Mouse (Mus musculus) frontal cortex, postnatal 25 days (tissue): ENCODE results near the gene Cyp2j13.
"Not testable (repeated sequence)": the region's sequence is repeated elsewhere in the genome, so short reads cannot be mapped to it uniquely, and the experiment has no call there.

Experiments used
- DNase-seq, 2 experiments: peaks; one replicate each; pipeline ENCODE4 v3.0.0; 2022; ENCODE audit warnings: low spot score in 2 of 2

Cyp2j13 gene

DNA sequence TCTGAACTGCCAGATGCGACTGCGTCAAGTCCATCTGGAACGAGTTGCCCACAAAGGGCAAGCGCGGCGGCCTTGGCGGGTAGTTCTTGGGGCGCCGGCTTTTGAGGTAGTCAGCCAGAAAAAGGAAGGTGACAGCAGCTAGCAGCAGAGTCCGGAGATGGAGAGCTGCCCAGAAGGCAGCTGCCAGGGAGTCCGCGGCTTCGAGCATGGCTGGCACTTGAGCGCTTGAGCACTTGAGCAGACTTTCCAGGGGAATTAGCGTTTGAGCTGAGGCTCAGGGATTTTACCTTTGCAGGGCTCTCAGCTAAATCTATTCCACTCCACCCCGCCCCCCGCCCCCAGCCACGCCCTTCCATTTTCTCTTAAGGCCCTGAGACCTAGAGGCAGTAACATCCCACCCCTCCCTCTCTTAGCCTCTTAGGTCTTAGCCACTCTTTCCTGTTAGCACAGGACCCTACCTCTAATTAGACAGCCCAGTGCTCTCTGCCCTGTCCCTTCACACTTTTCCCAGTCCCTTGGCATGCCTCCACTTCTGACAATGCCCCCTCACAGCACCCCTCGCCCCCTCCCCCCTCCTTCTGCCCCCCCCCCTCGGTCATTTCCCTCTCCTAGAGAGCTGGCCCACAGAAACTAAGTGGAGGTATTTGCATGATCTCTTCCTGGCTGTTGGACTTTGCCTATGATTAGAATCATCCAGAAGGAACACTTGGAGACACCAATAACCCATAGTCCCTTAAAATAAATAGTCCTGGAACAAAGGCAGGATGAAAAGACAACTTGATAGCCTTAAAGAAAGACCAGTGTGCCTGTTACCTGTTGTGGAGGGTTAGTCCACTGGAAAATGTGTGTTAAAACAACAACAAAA lies at the start of gene Cyp2j13:
TSS of gene Cyp2j13 (minus strand) at position 286 of the 865 bp plus-strand sequence.
- DNase-seq: peak; percentile 8 to 17

GRCm38 (mm10) chr4:96096841-96097240 lies 19.5 kb upstream of the Cyp2j13 start:
- no peak for DNase-seq

DNA sequence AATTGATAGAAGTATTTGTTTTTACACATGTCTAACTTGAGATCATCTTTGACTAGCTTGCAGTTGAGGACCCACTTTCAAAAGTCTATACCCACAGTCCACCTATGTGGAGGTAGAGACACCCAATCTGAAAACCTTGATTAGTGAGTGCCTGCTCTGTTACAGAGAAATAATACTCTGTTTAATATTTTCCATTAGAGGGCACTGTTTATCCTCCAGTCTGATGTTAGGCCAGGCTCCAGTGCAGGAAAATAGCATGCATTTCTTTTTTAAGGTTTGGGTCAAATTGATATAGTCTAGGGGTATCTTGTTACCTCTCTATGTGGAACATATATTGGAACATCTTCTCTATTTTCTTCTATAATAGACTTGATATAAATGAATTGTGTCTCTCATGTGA lies 14.5 kb upstream of the Cyp2j13 start:
- DNase-seq: no peak

- not testable (repeated sequence) for DNase-seq
These were observed 12.2 kb upstream of the Cyp2j13 start for GRCm38 (mm10) chr4:96089356-96090048.

GRCm38 (mm10) chr4:96078308-96078707 lies 962 bp upstream of the Cyp2j13 start:
- no peak for DNase-seq

- no peak for DNase-seq
These were observed 15.3 kb downstream of the Cyp2j13 start for GRCm38 (mm10) chr4:96062045-96062444.

DNA sequence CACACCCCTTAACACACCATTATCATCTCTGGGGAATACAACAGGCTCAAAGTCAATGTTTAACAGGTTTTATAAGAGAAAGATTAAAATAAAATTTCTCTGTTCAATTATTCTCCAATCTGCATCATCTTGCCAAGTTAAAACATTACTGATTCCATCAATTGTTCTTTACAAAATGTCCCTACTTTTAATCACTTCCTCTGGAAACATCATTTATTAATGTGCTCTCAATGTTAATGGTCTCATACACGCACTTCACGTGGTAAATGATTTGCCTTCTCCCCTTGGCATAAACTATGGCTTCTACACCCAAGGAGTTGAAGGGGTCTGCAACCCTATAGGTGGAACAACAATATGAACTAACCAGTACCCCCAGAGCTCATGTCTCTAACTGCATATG lies 17.2 kb downstream of the Cyp2j13 start:
- DNase-seq: no peak

GRCm38 (mm10) chr4:96028412-96028811 lies 48.9 kb downstream of the Cyp2j13 start:
- DNase-seq: peak in 1 of 2 experiments; percentile 19

GRCm38 (mm10) chr4:96022803-96023202 lies 54.5 kb downstream of the Cyp2j13 start:
- DNase-seq: no peak

DNA sequence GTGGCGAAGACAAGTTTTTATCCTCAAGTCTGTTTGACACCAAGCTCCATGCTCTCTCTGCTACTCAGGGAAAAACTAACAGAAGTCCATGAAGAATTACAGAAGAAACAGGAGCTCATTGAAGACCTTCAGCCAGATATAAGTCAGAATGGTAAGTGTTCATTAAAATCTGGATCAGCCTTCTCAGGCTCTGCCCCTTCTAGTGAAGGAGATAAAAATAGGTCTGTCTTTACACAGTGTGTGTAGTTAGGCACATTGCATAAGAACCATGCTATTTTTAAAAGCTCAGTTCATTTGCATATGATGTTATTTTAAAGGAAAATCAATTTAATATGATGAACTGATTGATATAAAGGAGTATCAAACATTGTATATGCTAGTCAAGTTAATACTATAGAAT lies 60.5 kb downstream of the Cyp2j13 start:
- DNase-seq: no peak

GRCm38 (mm10) chr4:95982221-95982620 lies 95.1 kb downstream of the Cyp2j13 start:
- DNase-seq: not testable (repeated sequence)
